Mouse (Mus musculus) embryonic facial prominence, embryonic 15.5 days (tissue): ENCODE results near the gene Arrdc2. TPM values are rescaled to one million over a fixed set of nuclear protein-coding genes. Genes with fewer than 3 reads are reported as not detected.
A peak's percentile ranks its signal among the peaks of the same experiment; 100 is the strongest.

ENCODE experiments used
- ATAC-seq: fragments of 200-750 bp; cut with Nextera tagmentation; 2 replicates; pipeline ENCODE4 v1.8.0; 2017; ENCODE audit warnings: low read depth, moderate TSS enrichment; ENCODE audit not compliant: insufficient number of reproducible peaks, low FRiP score, low TSS enrichment
- H3K27ac ChIP-seq: fragments of 300-500 bp; sonication (generic); replicated peaks from 2 replicates; pipeline ENCODE4 v1.5.1; 2015; ENCODE audit warnings: mild to moderate bottlenecking, inconsistent platforms
- H3K27me3 ChIP-seq: fragments of 300-500 bp; sonication (generic); 2 replicates; pipeline ENCODE4 v1.6.1; 2015; ENCODE audit warnings: inconsistent platforms
- H3K36me3 ChIP-seq: fragments of 300-500 bp; sonication (generic); 2 replicates; pipeline ENCODE4 v1.6.1; 2015; ENCODE audit warnings: mild to moderate bottlenecking, inconsistent platforms
- H3K4me1 ChIP-seq: fragments of 300-500 bp; sonication (generic); 2 replicates; pipeline ENCODE4 v1.6.1; 2015; ENCODE audit warnings: inconsistent platforms
- H3K4me2 ChIP-seq: fragments of 300-500 bp; sonication (generic); replicated peaks from 2 replicates; pipeline ENCODE4 v1.6.1; 2015; ENCODE audit warnings: mild to moderate bottlenecking, inconsistent platforms
- H3K4me3 ChIP-seq: fragments of 300-500 bp; sonication (generic); replicated peaks from 2 replicates; pipeline ENCODE4 v1.5.1; 2015; ENCODE audit warnings: mild to moderate bottlenecking, inconsistent platforms
- H3K9ac ChIP-seq: fragments of 300-500 bp; sonication (generic); 2 replicates; pipeline ENCODE4 v1.6.1; 2015; ENCODE audit warnings: inconsistent platforms
- H3K9me3 ChIP-seq: fragments of 300-500 bp; sonication (generic); replicated peaks from 2 replicates; pipeline ENCODE4 v1.6.1; 2016; ENCODE audit warnings: inconsistent platforms
- WGBS: fragments of 180-500 bp; shearing (Covaris S2); methylation state at CpG from one replicate; pipeline ENCODE4 v1.1.7; 2015; 5-methylcytosine and 5-hydroxymethylcytosine counted together
- polyA plus RNA-seq: library from polyadenylated mRNA; unstranded; fragments of >200 nt; fragmentation: Nextera tagmentation; extraction: Ambion mirVana; gene quantifications from 2 replicates; pipeline ENCODE4 v1.2.1, GENCODE M21; 2015

Gene Arrdc2
- polyA plus RNA-seq, 1 experiment from 2014 or later: 9.3 TPM

GRCm38 (mm10) chr8:70863956-70864711 lies 24.6 kb upstream of the Arrdc2 start:
- no peak for ATAC-seq
- Histone ChIP-seq H3K9me3 (no peaks in the 10 kb centered on the region), H3K4me3 (peak overlapping the region; percentile 60), H3K9ac (no peak overlapping the region; the same call in 1 of the 2 replicates), H3K36me3 (no peaks in the 10 kb centered on the region; the same call in 1 of the 2 replicates), H3K27ac (peak overlapping the region; percentile 29), H3K4me1 (peaks cover 43% of the 10 kb centered on the region), H3K4me2 (peak overlapping the region; percentile 89), H3K27me3 (peaks cover 22% of the 10 kb centered on the region)
- WGBS: 2% methylated on average over 46 of the region's 46 CpGs

GRCm38 (mm10) chr8:70862824-70863641 lies 23.5 kb upstream of the Arrdc2 start, which contains the start of gene Kcnn1:
Gene Kcnn1 (minus strand): TSS chr8:70863258.
- H3K9me3 ChIP-seq: no peaks in the 10 kb centered on the region
- H3K4me1 ChIP-seq: peaks cover 33% of the 10 kb centered on the region
- H3K36me3 ChIP-seq: no peaks in the 10 kb centered on the region
- WGBS: under 1% methylated on average over 55 of the region's 55 CpGs
- ATAC-seq: no peak
- H3K4me3 ChIP-seq: peak within 1 kb of the TSS; percentile 60
- peak within 1 kb of the TSS; percentile 55 for H3K9ac ChIP-seq
- H3K4me2 ChIP-seq: peak within 1 kb of the TSS; percentile 89
- peak within 1 kb of the TSS; percentile 29 for H3K27ac ChIP-seq
- peaks cover 22% of the 10 kb centered on the region for H3K27me3 ChIP-seq

- 17% methylated on average over 4 of the region's 4 CpGs for WGBS
- Histone ChIP-seq H3K4me3 (0 out of 2 replicates have a peak overlapping the region, but pooled peaks have one; percentile 57), H3K9ac (no peak overlapping the region), H3K27ac (no peak overlapping the region), H3K4me2 (peak overlapping the region; percentile 91; the same call in 1 of the 2 replicates), H3K36me3 (no peaks in the 10 kb centered on the region), H3K27me3 (peaks cover 11% of the 10 kb centered on the region), H3K9me3 (no peaks in the 10 kb centered on the region), H3K4me1 (peaks cover 20% of the 10 kb centered on the region)
- ATAC-seq: no peak
These were observed 18.0 kb upstream of the Arrdc2 start for GRCm38 (mm10) chr8:70857516-70857915.

GRCm38 (mm10) chr8:70856541-70857197 lies 17.1 kb upstream of the Arrdc2 start:
- ATAC-seq: no peak
- Histone ChIP-seq H3K27ac (no peak overlapping the region), H3K4me1 (peaks cover 18% of the 10 kb centered on the region), H3K4me3 (peak overlapping the region; percentile 57), H3K36me3 (no peaks in the 10 kb centered on the region), H3K9me3 (no peaks in the 10 kb centered on the region), H3K4me2 (peak overlapping the region; percentile 91), H3K27me3 (0 out of 2 replicates have a peak, but pooled peaks cover 3% of the 10 kb centered on the region), H3K9ac (peak overlapping the region; percentile 44; the same call in 1 of the 2 replicates)
- 8% methylated on average over 33 of the region's 33 CpGs for WGBS

GRCm38 (mm10) chr8:70856028-70856427 lies 16.5 kb upstream of the Arrdc2 start:
- ATAC-seq: no peak
- Histone ChIP-seq H3K4me1 (peaks cover 18% of the 10 kb centered on the region), H3K36me3 (no peaks in the 10 kb centered on the region), H3K9ac (no peak overlapping the region), H3K4me2 (no peak overlapping the region), H3K9me3 (no peaks in the 10 kb centered on the region), H3K27me3 (no peaks in the 10 kb centered on the region), H3K27ac (no peak overlapping the region), H3K4me3 (0 out of 2 replicates have a peak overlapping the region, but pooled peaks have one; percentile 57)
- WGBS: 62% methylated on average over 5 of the region's 5 CpGs

GRCm38 (mm10) chr8:70853863-70854262 lies 14.3 kb upstream of the Arrdc2 start:
- H3K36me3 ChIP-seq: no peaks in the 10 kb centered on the region
- H3K27me3 ChIP-seq: no peaks in the 10 kb centered on the region; the same call in 1 of the 2 replicates
- 85% methylated on average over 2 of the region's 2 CpGs for WGBS
- H3K9me3 ChIP-seq: no peaks in the 10 kb centered on the region
- no peak overlapping the region for H3K27ac ChIP-seq
- ATAC-seq: no peak
- H3K9ac ChIP-seq: no peak overlapping the region
- no peak overlapping the region for H3K4me3 ChIP-seq
- peaks cover 18% of the 10 kb centered on the region for H3K4me1 ChIP-seq
- no peak overlapping the region for H3K4me2 ChIP-seq

- WGBS: 90% methylated on average over 41 of the region's 41 CpGs
- Histone ChIP-seq H3K9ac (no peak overlapping the region), H3K4me3 (no peak overlapping the region)
These were observed 13.2 kb upstream of the Arrdc2 start for GRCm38 (mm10) chr8:70852595-70853231.

GRCm38 (mm10) chr8:70851837-70852236 lies 12.3 kb upstream of the Arrdc2 start:
- 55% methylated on average over 6 of the region's 6 CpGs for WGBS
- no peak overlapping the region for H3K9ac ChIP-seq

More at GRCm38 (mm10) chr8:70852595-70853231, 13.2 kb upstream of the Arrdc2 start:
- Histone ChIP-seq H3K27ac (no peak overlapping the region), H3K36me3 (no peaks in the 10 kb centered on the region), H3K4me2 (no peak overlapping the region), H3K9me3 (no peaks in the 10 kb centered on the region), H3K4me1 (peaks cover 16% of the 10 kb centered on the region), H3K27me3 (no peaks in the 10 kb centered on the region; the same call in 1 of the 2 replicates)
- ATAC-seq: no peak

GRCm38 (mm10) chr8:70850947-70851346 lies 11.4 kb upstream of the Arrdc2 start:
- Histone ChIP-seq H3K9me3 (no peaks in the 10 kb centered on the region), H3K4me3 (no peak overlapping the region), H3K4me1 (no peaks in the 10 kb centered on the region), H3K36me3 (no peaks in the 10 kb centered on the region), H3K4me2 (no peak overlapping the region), H3K27me3 (no peaks in the 10 kb centered on the region; the same call in 1 of the 2 replicates), H3K27ac (no peak overlapping the region), H3K9ac (no peak overlapping the region)
- ATAC-seq: no peak
- WGBS: 92% methylated on average over 4 of the region's 4 CpGs

More at GRCm38 (mm10) chr8:70851837-70852236, 12.3 kb upstream of the Arrdc2 start:
- H3K27ac ChIP-seq: no peak overlapping the region
- no peaks in the 10 kb centered on the region; the same call in 1 of the 2 replicates for H3K27me3 ChIP-seq
- H3K4me2 ChIP-seq: no peak overlapping the region
- no peak for ATAC-seq
- peaks cover 8% of the 10 kb centered on the region for H3K4me1 ChIP-seq
- H3K4me3 ChIP-seq: no peak overlapping the region
- no peaks in the 10 kb centered on the region for H3K9me3 ChIP-seq
- no peaks in the 10 kb centered on the region for H3K36me3 ChIP-seq

GRCm38 (mm10) chr8:70850132-70850845 lies 10.8 kb upstream of the Arrdc2 start:
- WGBS: 77% methylated on average over 7 of the region's 7 CpGs
- Histone ChIP-seq H3K4me1 (no peaks in the 10 kb centered on the region), H3K27me3 (no peaks in the 10 kb centered on the region; the same call in 1 of the 2 replicates), H3K9me3 (no peaks in the 10 kb centered on the region), H3K36me3 (no peaks in the 10 kb centered on the region), H3K9ac (no peak overlapping the region), H3K4me3 (no peak overlapping the region), H3K4me2 (no peak overlapping the region), H3K27ac (no peak overlapping the region)
- no peak for ATAC-seq
